Mouse (Mus musculus) MEL (cell line): ENCODE measurements around the gene Olfr97.

Experiments
- CHD2 ChIP-seq: IDR thresholded peaks from 2 replicates; pipeline ENCODE4 v1.6.1; 2011; ENCODE audit warnings: low read length, improper control_type of control experiment
- CTCF ChIP-seq, 3 experiments: IDR thresholded peaks in 2 of 3; conservative IDR thresholded peaks in 1 of 3; 2 replicates each; pipeline ENCODE4 v1.5.1; 2011 to 2012; ENCODE audit warnings: low read length in 3 of 3, low read depth in 2 of 3, mild to moderate bottlenecking in 2 of 3, improper control_type of control experiment in 1 of 3, inconsistent platforms in 1 of 3, mixed read lengths in 1 of 3, moderate library complexity in 1 of 3; ENCODE audit not compliant: control insufficient read depth in 1 of 3, insufficient read depth in 1 of 3, poor library complexity in 1 of 3, severe bottlenecking in 1 of 3
- EP300 ChIP-seq, 2 experiments: IDR thresholded peaks; 2 replicates each; pipeline ENCODE4 v1.6.1; 2011; ENCODE audit warnings: improper control_type of control experiment in 2 of 2, low read length in 2 of 2, low read depth in 1 of 2, mild to moderate bottlenecking in 1 of 2
- JUND ChIP-seq: IDR thresholded peaks from 2 replicates; pipeline ENCODE4 v1.6.1; 2011; ENCODE audit warnings: low read depth, mild to moderate bottlenecking, improper control_type of control experiment, low read length
- POLR2A ChIP-seq, 2 experiments: IDR thresholded peaks; 2 replicates each; pipeline ENCODE4 v1.6.1; 2011 to 2012; ENCODE audit warnings: low read length in 2 of 2, mild to moderate bottlenecking in 2 of 2, control low read depth in 1 of 2, improper control_type of control experiment in 1 of 2, low read depth in 1 of 2, moderate library complexity in 1 of 2; ENCODE audit not compliant: control insufficient read depth in 1 of 2, insufficient read depth in 1 of 2, poor library complexity in 1 of 2
- POLR2AphosphoS2 ChIP-seq: IDR thresholded peaks from 2 replicates; pipeline ENCODE4 v1.6.1; 2011; ENCODE audit warnings: low read length, improper control_type of control experiment
- RAD21 ChIP-seq: IDR thresholded peaks from 2 replicates; pipeline ENCODE4 v1.6.1; 2011; ENCODE audit warnings: mild to moderate bottlenecking, low read depth, low read length, improper control_type of control experiment
- USF1 ChIP-seq: IDR thresholded peaks from 2 replicates; pipeline ENCODE4 v1.6.1; 2014; ENCODE audit warnings: low read depth, mild to moderate bottlenecking, inconsistent platforms, low read length, improper control_type of control experiment, moderate library complexity

GRCm38 (mm10) chr17:37196845-37197724 lies 40.0 kb downstream of the Olfr97 start:
- TF ChIP-seq RAD21 (no peak), CTCF (IDR thresholded peaks at IDR 0.05 in 2 of 3, conservative IDR thresholded peaks at IDR 0.05 in 1 of 3; ENCODE audit: control insufficient read depth in 1 of 3, insufficient read depth in 1 of 3, low read depth in 2 of 3, low read length in 3 of 3, poor library complexity in 1 of 3, severe bottlenecking in 1 of 3) (no peak), CHD2 (no peak), USF1 (no peak), JUND (no peak), POLR2A (IDR thresholded peaks at IDR 0.05; ENCODE audit: control insufficient read depth in 1 of 2, insufficient read depth in 1 of 2, low read depth in 1 of 2, low read length in 2 of 2, poor library complexity in 1 of 2) (no peak), EP300 (IDR thresholded peaks at IDR 0.05; ENCODE audit: low read depth in 1 of 2, low read length in 2 of 2) (no peak), POLR2AphosphoS2 (no peak)
